Mouse (Mus musculus) MEL (cell line): ENCODE measurements at regions not wholly inside any gene's neighbourhood (a gene's known extent, or its start where the extent isn't known, plus 50 kb on each side); places are given as distances from the start of the nearest gene placed in this dataset.
"Not testable (repeated sequence)": the region's sequence is repeated elsewhere in the genome, so short reads cannot be mapped to it uniquely, and the experiment has no call there.

Source experiments
- DNase-seq: peaks from one replicate; pipeline ENCODE4 v3.0.0; 2011; ENCODE audit warnings: low read depth, low spot score
- H3K27ac ChIP-seq: 2 replicates; pipeline ENCODE4 v1.5.1; 2012; ENCODE audit warnings: low read depth, mild to moderate bottlenecking, control low read depth, low read length, moderate library complexity; ENCODE audit not compliant: control insufficient read depth
- H3K27me3 ChIP-seq, 2 experiments: fragments of 150-350 bp in 1 of 2; sonication (generic) in 1 of 2; 2 replicates each; pipeline ENCODE4 v1.6.1; 2012; ENCODE audit warnings: low read length in 2 of 2, mild to moderate bottlenecking in 2 of 2, improper control_type of control experiment in 1 of 2, moderate library complexity in 1 of 2; ENCODE audit not compliant: insufficient read depth in 2 of 2, control insufficient read depth in 1 of 2
- H3K36me3 ChIP-seq, 2 experiments: 2 replicates each; pipeline ENCODE4 v1.6.1; 2012 to 2014; ENCODE audit warnings: low read length in 2 of 2, improper control_type of control experiment in 1 of 2, inconsistent platforms in 1 of 2, mild to moderate bottlenecking in 1 of 2; ENCODE audit not compliant: insufficient read depth in 2 of 2, control insufficient read depth in 1 of 2
- H3K4me1 ChIP-seq, 2 experiments: fragments of 150-350 bp in 1 of 2; sonication (generic) in 1 of 2; 2 replicates each; pipeline ENCODE4 v1.6.1; 2012; ENCODE audit warnings: low read length in 2 of 2, improper control_type of control experiment in 1 of 2, mild to moderate bottlenecking in 1 of 2; ENCODE audit not compliant: insufficient read depth in 2 of 2, control insufficient read depth in 1 of 2
- H3K4me3 ChIP-seq, 2 experiments: fragments of 150-350 bp in 1 of 2; sonication (generic) in 1 of 2; 2 replicates each; pipeline ENCODE4 v1.5.1; 2012; ENCODE audit warnings: low read depth in 2 of 2, low read length in 2 of 2, mild to moderate bottlenecking in 2 of 2, moderate library complexity in 2 of 2, control low read depth in 1 of 2, improper control_type of control experiment in 1 of 2; ENCODE audit not compliant: control insufficient read depth in 1 of 2, insufficient read depth in 1 of 2
- H3K79me2 ChIP-seq: 2 replicates; pipeline ENCODE4 v1.6.1; 2012; ENCODE audit warnings: mild to moderate bottlenecking, low read length, moderate library complexity; ENCODE audit not compliant: control insufficient read depth, poor library complexity, insufficient read depth
- H3K9ac ChIP-seq: 2 replicates; pipeline ENCODE4 v1.6.1; 2012; ENCODE audit warnings: low read depth, mild to moderate bottlenecking, control low read depth, low read length, moderate library complexity; ENCODE audit not compliant: control insufficient read depth, poor library complexity, severe bottlenecking
- H3K9me3 ChIP-seq: fragments of 150-350 bp; sonication (generic); replicated peaks from 2 replicates; pipeline ENCODE4 v1.6.1; 2012; ENCODE audit warnings: mild to moderate bottlenecking, low read length, improper control_type of control experiment, moderate library complexity; ENCODE audit not compliant: insufficient read depth
- EP300 ChIP-seq, 2 experiments: IDR thresholded peaks; 2 replicates each; pipeline ENCODE4 v1.6.1; 2011; ENCODE audit warnings: improper control_type of control experiment in 2 of 2, low read length in 2 of 2, low read depth in 1 of 2, mild to moderate bottlenecking in 1 of 2
- ETS1 ChIP-seq: IDR thresholded peaks from 2 replicates; pipeline ENCODE4 v1.6.1; 2012; ENCODE audit warnings: low read depth, mild to moderate bottlenecking, inconsistent platforms, low read length, improper control_type of control experiment, moderate library complexity
- GABPA ChIP-seq: IDR thresholded peaks from 2 replicates; pipeline ENCODE4 v1.6.1; 2012; ENCODE audit warnings: low read depth, mild to moderate bottlenecking, inconsistent platforms, low read length, improper control_type of control experiment, moderate library complexity
- HCFC1 ChIP-seq: IDR thresholded peaks from 2 replicates; pipeline ENCODE4 v1.6.1; 2012; ENCODE audit warnings: low read depth, mild to moderate bottlenecking, inconsistent platforms, low read length, improper control_type of control experiment, moderate library complexity
- MAZ ChIP-seq: IDR thresholded peaks from 2 replicates; pipeline ENCODE4 v1.6.1; 2012; ENCODE audit warnings: low read depth, mild to moderate bottlenecking, inconsistent platforms, low read length, improper control_type of control experiment
- MEF2A ChIP-seq: IDR thresholded peaks from 2 replicates; pipeline ENCODE4 v1.6.1; 2014; ENCODE audit warnings: low read depth, mild to moderate bottlenecking, inconsistent platforms, low read length, improper control_type of control experiment; ENCODE audit not compliant: poor library complexity, insufficient replicate concordance, severe bottlenecking; ENCODE audit errors: extremely low read depth
- MYC ChIP-seq: IDR thresholded peaks from 2 replicates; pipeline ENCODE4 v1.6.1; 2011; ENCODE audit warnings: low read depth, mild to moderate bottlenecking, low read length, improper control_type of control experiment, moderate library complexity
- NRF1 ChIP-seq: IDR thresholded peaks from 2 replicates; pipeline ENCODE4 v1.6.1; 2014; ENCODE audit warnings: low read depth, mild to moderate bottlenecking, inconsistent platforms, low read length, improper control_type of control experiment, moderate library complexity; ENCODE audit not compliant: poor library complexity, insufficient read depth, severe bottlenecking
- POLR2AphosphoS2 ChIP-seq: IDR thresholded peaks from 2 replicates; pipeline ENCODE4 v1.6.1; 2011; ENCODE audit warnings: low read length, improper control_type of control experiment

- TF ChIP-seq POLR2AphosphoS2 = no peak
- no peak for TF ChIP-seq MAZ
- no peak for TF ChIP-seq HCFC1
- no peak for TF ChIP-seq MEF2A
- TF ChIP-seq EP300 (IDR thresholded peaks at IDR 0.05; ENCODE audit: low read depth in 1 of 2, low read length in 2 of 2) = no peak
- no peak for TF ChIP-seq NRF1
- no peak for TF ChIP-seq MYC
- TF ChIP-seq GABPA = no peak
- H3K27ac ChIP-seq = no peak overlapping the region
- no peaks in the 10 kb centered on the region for H3K27me3 ChIP-seq
- H3K4me3 ChIP-seq = no peak overlapping the region
- peaks cover 2 to 6% of the 10 kb centered on the region in 2 experiments for H3K4me1 ChIP-seq
- H3K36me3 ChIP-seq = peaks cover 0 to 5% of the 10 kb centered on the region in 2 experiments; a peak in 2 of 4 replicates
- H3K9ac ChIP-seq = no peak overlapping the region
- DNase-seq = no peak
- no peaks in the 10 kb centered on the region for H3K79me2 ChIP-seq
- no peaks in the 10 kb centered on the region for H3K9me3 ChIP-seq
Observed at GRCm38 (mm10) chr1:146027650-146028049, 466.9 kb upstream of the Brinp3 start.

- not testable (repeated sequence) for H3K27me3 ChIP-seq, H3K27ac ChIP-seq
- TF ChIP-seq ETS1 = peak; percentile 42
- TF ChIP-seq EP300 (IDR thresholded peaks at IDR 0.05; ENCODE audit: low read depth in 1 of 2, low read length in 2 of 2) = peak in 1 of 2 experiments; percentile 35; a peak in 1 of 4 replicates
Observed at GRCm38 (mm10) chr1:146032396-146032795, 462.2 kb upstream of the Brinp3 start.

GRCm38 (mm10) chr1:146032926-146033325, 461.6 kb upstream of the Brinp3 start:
- peak overlapping the region; percentile 23 to 42; a peak in 3 of 4 replicates for H3K4me3 ChIP-seq
- H3K9me3 ChIP-seq, H3K9ac ChIP-seq, H3K79me2 ChIP-seq, H3K36me3 ChIP-seq, H3K27me3 ChIP-seq, H3K4me1 ChIP-seq, H3K27ac ChIP-seq: not testable (repeated sequence)
- DNase-seq = peak; percentile 63

More at GRCm38 (mm10) chr1:146032396-146032795, 462.2 kb upstream of the Brinp3 start:
- not testable (repeated sequence) for H3K79me2 ChIP-seq, H3K9me3 ChIP-seq, H3K4me1 ChIP-seq, H3K9ac ChIP-seq, H3K36me3 ChIP-seq
- peak overlapping the region in 1 of 2 experiments; percentile 54; a peak in 2 of 4 replicates for H3K4me3 ChIP-seq
- peak; percentile 56 for DNase-seq
